Mouse (Mus musculus) neutrophil, adult 59 days (primary cell): ENCODE results near the gene Ddr1. TPM values are rescaled to one million over a fixed set of nuclear protein-coding genes. Genes with fewer than 3 reads are reported as not detected.

Experiments used
- total RNA-seq, 2 experiments: library from RNA; stranded (reverse); gene quantifications; 1 replicate in 1 of 2; 2 replicates in 1 of 2; pipeline ENCODE4 v1.2.4; 2023

Ddr1 gene
- total RNA-seq, result under 1 TPM; 0.31 to 0.51 TPM

GRCm38 (mm10) chr17:35704621-35705464, at the start of gene Ddr1:
Gene Ddr1 (minus strand): TSS chr17:35704621.

GRCm38 (mm10) chr17:35673416-35674035, 30.9 kb downstream of the Ddr1 start, which contains the start of gene Gtf2h4:
Gene Gtf2h4 (minus strand): TSS chr17:35673739.

GRCm38 (mm10) chr17:35667334-35668065, 36.9 kb downstream of the Ddr1 start, which contains the start of gene Vars2:
Gene Vars2 (minus strand): TSS chr17:35667592.

GRCm38 (mm10) chr17:35643609-35644236, 60.7 kb downstream of the Ddr1 start, which contains the start of gene Mucl3:
Gene Mucl3 (minus strand): TSS chr17:35643695.

Other genes starting within 250 kb of the Ddr1 start
- gene H2-Q10, start 234.5 kb downstream of the Ddr1 start, total RNA-seq, result 10 to 100 TPM; 43.6 to 57.4 TPM
- gene Pou5f1, start 198.6 kb downstream of the Ddr1 start, total RNA-seq, result 1 to 10 TPM; 2.1 TPM
- 10 to 100 TPM; 33.6 to 35.3 TPM for gene Tcf19, start 187.8 kb downstream of the Ddr1 start, total RNA-seq
- 10 to 100 TPM; 13.6 to 15.8 TPM for gene Cchcr1, start 187.5 kb downstream of the Ddr1 start, total RNA-seq
- not detected for gene Psors1c2, start 171.4 kb downstream of the Ddr1 start, total RNA-seq
- not detected for gene Cdsn, start 152.5 kb downstream of the Ddr1 start, total RNA-seq
- gene 2300002M23Rik, start 137.2 kb downstream of the Ddr1 start, total RNA-seq, result not detected
- not detected for gene Sfta2, start 103.1 kb downstream of the Ddr1 start, total RNA-seq
- not detected for gene Gm9573, start 78.0 kb downstream of the Ddr1 start, total RNA-seq
- gene Mucl3, start 60.9 kb downstream of the Ddr1 start, total RNA-seq, result not detected
- 10 to 100 TPM in 1 of 2 experiments, 1 to 10 TPM in 1; 7.2 to 11.6 TPM for gene Vars2, start 37.0 kb downstream of the Ddr1 start, total RNA-seq
- 1 to 10 TPM; 6.5 to 9.4 TPM for gene Gtf2h4, start 30.9 kb downstream of the Ddr1 start, total RNA-seq
- gene Ier3, start 117.1 kb upstream of the Ddr1 start, total RNA-seq, result 100 to 1,000 TPM; 115 to 121 TPM
- 100 to 1,000 TPM; 181 to 198 TPM for gene Flot1, start 118.6 kb upstream of the Ddr1 start, total RNA-seq
- 100 to 1,000 TPM; 449 to 487 TPM for gene Tubb5, start 133.7 kb upstream of the Ddr1 start, total RNA-seq
- gene Mdc1, start 136.9 kb upstream of the Ddr1 start, total RNA-seq, result 10 to 100 TPM; 33.5 to 33.9 TPM
- gene Nrm, start 156.7 kb upstream of the Ddr1 start, total RNA-seq, result 10 to 100 TPM; 40.8 to 50.0 TPM
- 100 to 1,000 TPM; 291 to 293 TPM for gene Ppp1r18, start 161.0 kb upstream of the Ddr1 start, total RNA-seq
- gene Dhx16, start 175.2 kb upstream of the Ddr1 start, total RNA-seq, result 10 to 100 TPM; 63.4 to 68.3 TPM
- gene 2310061I04Rik, start 192.8 kb upstream of the Ddr1 start, total RNA-seq, result 10 to 100 TPM; 12.1 to 14.2 TPM
- 10 to 100 TPM; 13.1 to 14.4 TPM for gene Atat1, start 205.5 kb upstream of the Ddr1 start, total RNA-seq
- 10 to 100 TPM; 18.4 to 21.4 TPM for gene Mrps18b, start 211.8 kb upstream of the Ddr1 start, total RNA-seq
- gene Ppp1r10, start 211.8 kb upstream of the Ddr1 start, total RNA-seq, result 100 to 1,000 TPM; 100 to 125 TPM